Mouse (Mus musculus) limb, embryonic 15.5 days (tissue): Measurements from ENCODE around the gene Pebp1. TPM values are rescaled to one million over a fixed set of nuclear protein-coding genes. Genes with fewer than 3 reads are reported as not detected.

Source experiments
- ATAC-seq: fragments of 200-750 bp; cut with Nextera tagmentation; 2 replicates; pipeline ENCODE4 v1.8.0; 2017; ENCODE audit warnings: low read depth, moderate TSS enrichment; ENCODE audit not compliant: insufficient number of reproducible peaks, low FRiP score, low TSS enrichment
- H3K27ac ChIP-seq: fragments of 300-500 bp; sonication (generic); 2 replicates; pipeline ENCODE4 v1.5.1; 2015; ENCODE audit warnings: moderate library complexity, mild to moderate bottlenecking, inconsistent platforms
- H3K27me3 ChIP-seq: fragments of 300-500 bp; sonication (generic); 2 replicates; pipeline ENCODE4 v1.6.1; 2015; ENCODE audit warnings: inconsistent platforms
- H3K36me3 ChIP-seq: fragments of 300-500 bp; sonication (generic); 2 replicates; pipeline ENCODE4 v1.6.1; 2015; ENCODE audit warnings: inconsistent platforms
- H3K4me1 ChIP-seq: fragments of 300-500 bp; sonication (generic); 2 replicates; pipeline ENCODE4 v1.6.1; 2015; ENCODE audit warnings: inconsistent platforms
- H3K4me2 ChIP-seq: fragments of 300-500 bp; sonication (generic); 2 replicates; pipeline ENCODE4 v1.6.1; 2015; ENCODE audit warnings: mild to moderate bottlenecking, inconsistent platforms
- H3K4me3 ChIP-seq: fragments of 300-500 bp; sonication (generic); 2 replicates; pipeline ENCODE4 v1.5.1; 2015; ENCODE audit warnings: mild to moderate bottlenecking, inconsistent platforms
- H3K9ac ChIP-seq: fragments of 300-500 bp; sonication (generic); 2 replicates; pipeline ENCODE4 v1.6.1; 2015; ENCODE audit warnings: inconsistent platforms
- H3K9me3 ChIP-seq: fragments of 300-500 bp; sonication (generic); 2 replicates; pipeline ENCODE4 v1.6.1; 2016; ENCODE audit warnings: inconsistent platforms
- WGBS: fragments of 180-500 bp; shearing (Covaris S2); methylation state at CpG from one replicate; pipeline ENCODE4 v1.1.7; 2015; 5-methylcytosine and 5-hydroxymethylcytosine counted together
- polyA plus RNA-seq: library from polyadenylated mRNA; unstranded; fragments of >200 nt; fragmentation: Nextera tagmentation; extraction: Ambion mirVana; gene quantifications from 2 replicates; pipeline ENCODE4 v1.2.1, GENCODE M21; 2015

Pebp1 gene
- polyA plus RNA-seq, result 645 and 672 TPM in 2 replicates

DNA sequence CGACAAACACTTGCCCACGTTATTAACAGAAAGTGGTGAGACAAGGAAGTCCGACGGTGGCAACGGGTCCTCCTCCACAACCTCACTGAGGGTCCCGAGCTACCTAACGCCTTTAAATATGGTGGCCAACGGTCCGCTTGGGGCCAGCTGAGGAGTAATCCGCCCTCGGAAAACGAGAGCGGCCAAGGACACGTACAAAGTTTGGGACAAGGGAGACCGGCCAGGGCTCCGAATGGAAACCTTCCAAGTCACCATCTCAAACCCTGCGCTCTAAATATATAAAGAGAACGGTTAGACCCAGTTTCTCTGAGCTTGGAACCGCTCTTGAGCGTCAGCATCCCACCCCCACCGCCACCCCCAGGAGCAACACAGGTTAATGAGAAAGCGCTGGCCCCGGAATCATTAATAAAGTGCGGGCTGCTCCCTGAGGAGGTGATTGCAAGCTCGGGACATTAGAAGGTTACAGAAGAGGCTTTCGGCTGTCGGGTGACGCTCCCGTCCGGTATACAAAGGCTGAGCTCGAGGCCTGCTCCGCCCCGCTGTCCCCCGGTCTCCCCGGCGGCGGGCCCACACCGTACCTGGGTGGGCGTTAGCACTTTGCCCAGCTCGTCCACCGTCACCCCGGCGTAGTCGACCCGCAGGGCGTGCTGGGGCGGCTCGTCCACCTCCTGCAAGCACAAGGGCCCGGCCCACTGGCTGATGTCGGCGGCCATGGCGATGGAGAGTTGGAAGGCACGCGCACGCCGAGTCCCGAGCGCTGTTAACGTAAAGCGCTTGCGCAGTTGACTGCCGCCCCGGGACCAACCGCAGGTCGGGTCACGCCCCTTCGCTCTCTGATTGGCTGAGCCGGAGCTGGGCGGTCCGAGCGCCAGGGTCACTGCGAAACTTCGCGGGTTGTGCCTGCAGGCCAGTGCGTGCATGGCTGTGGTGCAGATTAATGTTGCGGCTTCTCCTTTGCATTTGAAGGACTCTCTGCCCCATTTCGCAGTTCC lies at the start of gene Pebp1:
Gene Pebp1 (minus strand): TSS at position 795 of the 992 bp plus-strand sequence.
- peak within 1 kb of the TSS; percentile 58 for H3K4me3 ChIP-seq
- ATAC-seq, result peak; percentile 92

GRCm38 (mm10) chr5:117330457-117330856 lies 43.0 kb upstream of the Pebp1 start:
- Histone ChIP-seq H3K4me1 (no peaks in the 10 kb centered on the region), H3K9ac (no peak overlapping the region), H3K36me3 (peaks cover 6% of the 10 kb centered on the region), H3K27me3 (no peaks in the 10 kb centered on the region), H3K9me3 (no peaks in the 10 kb centered on the region), H3K4me2 (no peak overlapping the region), H3K27ac (no peak overlapping the region), H3K4me3 (no peak overlapping the region)
- WGBS, result 68% methylated on average over 7 of the region's 7 CpGs
- no peak for ATAC-seq

More for the DNA sequence above, at the start of gene Pebp1:
- H3K27ac ChIP-seq, result peak within 1 kb of the TSS; percentile 78
- 0% methylated on average over 77 of the region's 77 CpGs for WGBS
- H3K36me3 ChIP-seq, result peaks cover 21% of the 10 kb centered on the region
- peak within 1 kb of the TSS; percentile 64 for H3K9ac ChIP-seq
- H3K9me3 ChIP-seq, result no peaks in the 10 kb centered on the region; the same call in 1 of the 2 replicates
- H3K4me1 ChIP-seq, result peaks cover 23% of the 10 kb centered on the region
- no peaks in the 10 kb centered on the region for H3K27me3 ChIP-seq
- H3K4me2 ChIP-seq, result peak within 1 kb of the TSS; percentile 68

- Histone ChIP-seq H3K4me3 (no peak overlapping the region), H3K4me2 (no peak overlapping the region), H3K9me3 (no peaks in the 10 kb centered on the region), H3K9ac (no peak overlapping the region), H3K36me3 (no peaks in the 10 kb centered on the region), H3K27me3 (no peaks in the 10 kb centered on the region), H3K27ac (no peak overlapping the region), H3K4me1 (no peaks in the 10 kb centered on the region)
- no peak for ATAC-seq
- WGBS, result 75% methylated on average over 6 of the region's 6 CpGs
Measured at GRCm38 (mm10) chr5:117326408-117326807, 39.0 kb upstream of the Pebp1 start.

- H3K9ac ChIP-seq, result no peak overlapping the region
- no peaks in the 10 kb centered on the region for H3K9me3 ChIP-seq
- H3K27me3 ChIP-seq, result no peaks in the 10 kb centered on the region; the same call in 1 of the 2 replicates
- H3K27ac ChIP-seq, result no peak overlapping the region
- no peak overlapping the region for H3K4me3 ChIP-seq
- no peak for ATAC-seq
- H3K4me1 ChIP-seq, result peaks cover 6% of the 10 kb centered on the region; the same call in 1 of the 2 replicates
- WGBS, result 82% methylated on average over 9 of the region's 9 CpGs
- no peak overlapping the region for H3K4me2 ChIP-seq
- no peaks in the 10 kb centered on the region for H3K36me3 ChIP-seq
Measured at GRCm38 (mm10) chr5:117323751-117324150, 36.3 kb upstream of the Pebp1 start.

DNA sequence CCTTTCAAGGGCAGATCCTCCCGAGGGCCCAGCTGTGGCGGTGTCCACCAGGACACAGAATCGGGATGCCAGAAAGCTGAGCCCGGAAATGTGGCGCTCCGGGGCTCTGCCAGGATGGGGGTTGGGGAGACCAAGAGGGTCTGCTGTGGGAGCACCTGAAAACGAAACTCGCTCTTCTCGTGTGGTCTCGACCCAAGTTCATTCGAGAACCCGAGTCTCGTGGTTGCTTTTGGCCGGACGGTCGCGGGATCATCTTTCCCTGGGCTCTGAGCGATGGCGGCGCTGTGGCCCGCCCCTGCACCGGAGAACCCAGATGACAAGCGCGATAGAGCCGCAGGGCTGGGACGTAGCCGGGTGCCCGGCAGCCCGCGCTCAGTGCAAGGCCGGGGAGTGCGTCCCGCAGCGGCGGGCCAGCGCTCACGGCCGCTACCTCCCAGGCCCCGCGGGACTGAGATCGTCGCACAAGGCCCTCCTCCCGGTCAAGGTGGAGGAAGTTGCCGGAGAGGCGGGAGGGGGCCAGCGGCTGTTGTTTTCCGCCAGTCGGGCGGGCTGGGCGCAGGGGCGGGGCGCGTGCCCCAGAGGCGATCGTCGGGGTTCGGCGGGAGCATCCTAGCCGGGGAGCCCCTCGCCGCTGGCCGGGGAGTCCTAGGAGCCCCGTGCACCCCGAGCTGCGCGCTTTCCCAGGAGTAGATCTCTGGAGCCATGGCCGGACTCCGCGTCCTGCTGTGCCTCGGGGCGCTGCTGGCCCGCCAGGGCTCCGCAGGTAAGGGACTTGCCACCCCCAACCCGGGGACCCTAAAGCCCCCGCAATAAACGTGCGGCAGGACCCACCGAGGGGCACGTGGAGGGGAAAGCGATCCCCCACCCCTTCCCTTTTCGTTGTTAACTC lies 31.6 kb upstream of the Pebp1 start, which contains the start of gene Vsig10:
Gene Vsig10 (plus strand): TSS at position 343 of the 889 bp plus-strand sequence.
- peak; percentile 66 for ATAC-seq
- H3K9me3 ChIP-seq, result no peaks in the 10 kb centered on the region
- H3K27me3 ChIP-seq, result no peaks in the 10 kb centered on the region; the same call in 1 of the 2 replicates
- H3K36me3 ChIP-seq, result no peaks in the 10 kb centered on the region
- peak within 1 kb of the TSS; percentile 80 for H3K4me3 ChIP-seq
- WGBS, result under 1% methylated on average over 77 of the region's 81 CpGs
- H3K4me1 ChIP-seq, result peaks cover 14% of the 10 kb centered on the region
- H3K9ac ChIP-seq, result peak within 1 kb of the TSS; percentile 78
- peak within 1 kb of the TSS; percentile 82 for H3K27ac ChIP-seq
- peak within 1 kb of the TSS; percentile 98 for H3K4me2 ChIP-seq

GRCm38 (mm10) chr5:117314587-117315428 lies 27.4 kb upstream of the Pebp1 start:
- Histone ChIP-seq H3K36me3 (no peaks in the 10 kb centered on the region), H3K27me3 (no peaks in the 10 kb centered on the region), H3K4me1 (peaks cover 20% of the 10 kb centered on the region), H3K9ac (no peak overlapping the region), H3K27ac (peak overlapping the region; percentile 23; the same call in 1 of the 2 replicates), H3K9me3 (no peaks in the 10 kb centered on the region), H3K4me3 (no peak overlapping the region), H3K4me2 (peak overlapping the region; percentile 8; the same call in 1 of the 2 replicates)
- no peak for ATAC-seq
- WGBS, result 30% methylated on average over 9 of the region's 9 CpGs

GRCm38 (mm10) chr5:117313909-117314308 lies 26.5 kb upstream of the Pebp1 start:
- no peak for ATAC-seq
- Histone ChIP-seq H3K27me3 (no peaks in the 10 kb centered on the region), H3K4me2 (peak overlapping the region; percentile 38), H3K9me3 (no peaks in the 10 kb centered on the region), H3K4me1 (peaks cover 16% of the 10 kb centered on the region), H3K9ac (no peak overlapping the region), H3K36me3 (no peaks in the 10 kb centered on the region), H3K4me3 (peak overlapping the region; percentile 29), H3K27ac (peak overlapping the region; percentile 55; the same call in 1 of the 2 replicates)
- WGBS, result 30% methylated on average over 10 of the region's 10 CpGs

- no peak for ATAC-seq
- H3K4me2 ChIP-seq, result peak overlapping the region; percentile 38
- 0 out of 2 replicates have a peak overlapping the region, but pooled peaks have one; percentile 55 for H3K27ac ChIP-seq
- no peaks in the 10 kb centered on the region for H3K27me3 ChIP-seq
- H3K4me1 ChIP-seq, result peaks cover 16% of the 10 kb centered on the region
- peak overlapping the region; percentile 29 for H3K4me3 ChIP-seq
- H3K36me3 ChIP-seq, result no peaks in the 10 kb centered on the region
- no peaks in the 10 kb centered on the region for H3K9me3 ChIP-seq
- no peak overlapping the region for H3K9ac ChIP-seq
- WGBS, result 7% methylated on average over 13 of the region's 14 CpGs
Measured at GRCm38 (mm10) chr5:117313420-117313819, 26.0 kb upstream of the Pebp1 start.

DNA sequence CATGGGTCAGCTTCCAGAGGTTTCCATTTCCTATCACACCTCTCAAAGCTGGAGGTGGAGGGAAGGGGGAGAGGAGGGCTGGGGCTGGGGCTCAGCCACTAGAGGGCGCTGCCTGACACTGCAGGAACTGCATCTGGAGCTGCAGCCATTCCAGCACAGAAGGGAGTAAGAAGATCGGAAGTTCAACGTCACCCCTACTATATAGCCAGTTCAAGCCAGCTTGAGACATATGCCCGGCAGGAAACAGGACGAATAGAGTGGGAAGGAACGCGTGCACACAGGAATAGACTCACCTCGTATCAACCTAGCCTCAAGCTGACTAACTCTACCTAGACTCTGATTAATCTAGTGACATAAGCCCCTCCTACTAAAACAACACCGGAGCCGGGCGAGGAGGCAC lies 20.3 kb upstream of the Pebp1 start:
- H3K9me3 ChIP-seq, result no peaks in the 10 kb centered on the region
- no peak for ATAC-seq
- no peak overlapping the region for H3K27ac ChIP-seq
- no peak overlapping the region for H3K4me2 ChIP-seq
- 30% methylated on average over 11 of the region's 11 CpGs for WGBS
- H3K9ac ChIP-seq, result no peak overlapping the region
- H3K4me3 ChIP-seq, result no peak overlapping the region
- peaks cover 4% of the 10 kb centered on the region; the same call in 1 of the 2 replicates for H3K4me1 ChIP-seq
- no peaks in the 10 kb centered on the region for H3K27me3 ChIP-seq
- no peaks in the 10 kb centered on the region for H3K36me3 ChIP-seq

DNA sequence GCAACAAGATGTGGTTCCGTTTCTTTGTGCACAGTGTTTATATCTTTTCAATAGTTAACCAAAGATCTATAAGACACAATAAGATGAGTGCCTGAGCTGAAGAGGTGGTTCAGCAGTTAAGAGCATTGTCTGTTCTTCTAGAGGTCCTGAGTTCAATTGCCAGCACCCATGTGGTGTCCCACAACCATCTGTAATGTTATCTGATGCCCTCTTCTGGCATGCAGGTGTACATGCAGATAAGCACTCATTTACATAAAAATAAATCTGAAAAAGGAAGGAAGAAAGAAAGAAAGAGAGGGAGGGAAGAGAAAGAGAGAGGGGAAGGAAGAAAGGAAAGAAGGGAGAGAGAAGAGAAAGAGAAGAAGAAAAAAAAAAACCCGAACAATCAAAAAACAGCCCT lies 19.4 kb upstream of the Pebp1 start:
- WGBS, result 93% methylated on average over 2 of the region's 2 CpGs

More for the DNA sequence above, 19.4 kb upstream of the Pebp1 start:
- no peak overlapping the region for H3K9ac ChIP-seq
- H3K27ac ChIP-seq, result no peak overlapping the region
- H3K4me1 ChIP-seq, result peaks cover 4% of the 10 kb centered on the region; the same call in 1 of the 2 replicates
- ATAC-seq, result no peak
- H3K9me3 ChIP-seq, result no peaks in the 10 kb centered on the region
- no peak overlapping the region for H3K4me2 ChIP-seq
- H3K36me3 ChIP-seq, result no peaks in the 10 kb centered on the region
- H3K27me3 ChIP-seq, result no peaks in the 10 kb centered on the region
- no peak overlapping the region for H3K4me3 ChIP-seq
